Mouse (Mus musculus) liver, embryonic 14.5 days (tissue): ENCODE measurements around the gene Adamtsl5. TPM values are rescaled to one million over a fixed set of nuclear protein-coding genes. Genes with fewer than 3 reads are reported as not detected.

Experiments used
- ATAC-seq: fragments of 200-750 bp; cut with Nextera tagmentation; 2 replicates; pipeline ENCODE4 v1.8.0; 2017; ENCODE audit warnings: moderate number of reproducible peaks, mild to moderate bottlenecking, moderate library complexity; ENCODE audit not compliant: insufficient read depth
- DNase-seq, 3 experiments: peaks; one replicate each; pipeline ENCODE4 v3.0.0-alpha.2; 2012 to 2013; ENCODE audit warnings: low read depth in 3 of 3, low spot score in 3 of 3
- H3K27ac ChIP-seq: fragments of 300-500 bp; sonication (generic); 2 replicates; pipeline ENCODE4 v1.5.1; 2014; ENCODE audit warnings: moderate library complexity, mild to moderate bottlenecking, control low read depth, inconsistent platforms
- H3K27me3 ChIP-seq: fragments of 300-500 bp; sonication (generic); 2 replicates; pipeline ENCODE4 v1.6.1; 2014; ENCODE audit warnings: mild to moderate bottlenecking, low read length, moderate library complexity; ENCODE audit not compliant: control insufficient read depth, insufficient read depth
- H3K36me3 ChIP-seq: fragments of 300-500 bp; sonication (generic); replicated peaks from 2 replicates; pipeline ENCODE4 v1.6.1; 2014; ENCODE audit warnings: low read depth; ENCODE audit not compliant: control insufficient read depth, insufficient read depth
- H3K4me1 ChIP-seq, 2 experiments: fragments of 200-500 bp in 1 of 2; fragments of 300-500 bp in 1 of 2; sonication (generic) in 1 of 2; replicated peaks; 2 replicates each; pipeline ENCODE4 v1.6.1; 2012 to 2014; ENCODE audit warnings: antibody characterized with exemption in 1 of 2, inconsistent platforms in 1 of 2, low read length in 1 of 2; ENCODE audit not compliant: control insufficient read depth in 2 of 2, insufficient read depth in 2 of 2
- H3K4me2 ChIP-seq: fragments of 300-500 bp; sonication (generic); 2 replicates; pipeline ENCODE4 v1.6.1; 2014; ENCODE audit warnings: low read depth, mild to moderate bottlenecking, control low read depth, moderate library complexity
- H3K4me3 ChIP-seq, 2 experiments: fragments of 200-500 bp in 1 of 2; fragments of 300-500 bp in 1 of 2; sonication (generic) in 1 of 2; 2 replicates each; pipeline ENCODE4 v1.5.1; 2012 to 2014; ENCODE audit warnings: low read depth in 2 of 2, low read length in 2 of 2, mild to moderate bottlenecking in 2 of 2, control low read depth in 1 of 2, inconsistent platforms in 1 of 2, moderate library complexity in 1 of 2; ENCODE audit not compliant: insufficient read depth in 1 of 2
- H3K9ac ChIP-seq: fragments of 300-500 bp; sonication (generic); replicated peaks from 2 replicates; pipeline ENCODE4 v1.6.1; 2014; ENCODE audit warnings: mild to moderate bottlenecking, control low read depth, moderate library complexity
- H3K9me3 ChIP-seq: fragments of 300-500 bp; sonication (generic); 2 replicates; pipeline ENCODE4 v1.6.1; 2016; ENCODE audit warnings: low read length, mixed read lengths; ENCODE audit not compliant: control insufficient read depth
- CTCF ChIP-seq: IDR thresholded peaks from 2 replicates; pipeline ENCODE4 v1.5.1; 2016; ENCODE audit warnings: antibody characterized with exemption, low read depth, control low read depth
- EP300 ChIP-seq: IDR thresholded peaks from 2 replicates; pipeline ENCODE4 v1.6.1; 2016; ENCODE audit warnings: antibody characterized with exemption, low read depth
- WGBS: fragments of 180-500 bp; shearing (Covaris S2); extraction: QIAGEN DNeasy Blood & Tissue Kit; methylation state at CpG from one replicate; pipeline ENCODE4 v1.1.7; 2014; ENCODE audit not compliant: insufficient replicate concordance; 5-methylcytosine and 5-hydroxymethylcytosine counted together
- polyA plus RNA-seq, 2 experiments: library from polyadenylated mRNA; depleted of rRNA in 1 of 2; stranded (reverse) in 1 of 2; unstranded in 1 of 2; fragments of >200 nt; fragmentation: Nextera tagmentation in 1 of 2; extraction: Ambion mirVana in 1 of 2; gene quantifications; 2 replicates each; pipeline versions ENCODE4 v1.2.1 to v1.2.3; 2012 to 2014

Adamtsl5 gene
- polyA plus RNA-seq (2012; rRNA removed): 1.9 and 2.1 TPM in 2 replicates
- polyA plus RNA-seq (2014; fragmentation: Nextera tagmentation; extraction: Ambion mirVana): 1.3 TPM in 2 replicates

DNA sequence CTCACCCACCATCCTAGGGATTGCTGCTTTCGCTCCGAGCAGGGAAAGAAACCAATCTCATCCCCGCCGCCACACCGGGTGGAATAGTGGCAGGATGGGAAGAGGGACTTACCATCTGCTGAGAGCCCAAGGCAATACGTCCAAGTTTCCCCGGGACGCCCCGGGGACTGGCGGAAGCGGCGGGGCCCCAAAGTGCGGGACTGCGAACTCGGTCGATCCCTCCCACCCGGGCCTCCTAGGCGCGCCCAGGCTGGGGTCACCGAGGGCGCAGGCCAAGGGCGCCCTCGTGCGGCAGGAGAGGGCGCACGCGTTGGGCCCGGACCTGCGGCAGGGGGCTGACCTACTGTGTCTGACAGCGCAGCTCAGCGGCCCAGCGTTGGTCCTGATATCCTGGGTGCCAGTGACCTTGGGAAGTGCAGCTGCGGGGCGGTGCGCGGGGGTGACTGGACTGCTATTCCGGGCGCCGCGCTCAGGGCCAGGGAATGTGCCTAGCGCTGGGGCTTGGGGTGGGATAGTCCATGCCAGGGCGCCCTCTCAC lies at the start of gene Adamtsl5:
Gene Adamtsl5, minus strand, starts transcription at position 169 of the 538 bp plus-strand sequence.
- ATAC-seq: 0 out of 2 replicates have a peak, but pooled peaks have one; percentile 7

GRCm38 (mm10) chr10:80397524-80398173 lies 49.4 kb upstream of the Adamtsl5 start:
- peaks cover 27% of the 10 kb centered on the region for H3K36me3 ChIP-seq
- DNase-seq (no peak), ATAC-seq (no peak)
- WGBS: 42% methylated on average over 8 of the region's 8 CpGs
- H3K9me3 ChIP-seq: no peaks in the 10 kb centered on the region
- no peaks in the 10 kb centered on the region for H3K27me3 ChIP-seq
- H3K9ac ChIP-seq: peak overlapping the region; percentile 88
- H3K4me2 ChIP-seq: peak overlapping the region; percentile 99
- peak overlapping the region; percentile 50 to 90 for H3K4me3 ChIP-seq
- peak overlapping the region; percentile 97 for H3K27ac ChIP-seq
- peaks cover 17 to 19% of the 10 kb centered on the region in 2 experiments for H3K4me1 ChIP-seq
- TF ChIP-seq EP300: no peak
- TF ChIP-seq CTCF: no peak

More for the DNA sequence above, at the start of gene Adamtsl5:
- peak in 1 of 3 experiments; percentile 55 for DNase-seq
- Histone ChIP-seq H3K4me3 (peak within 1 kb of the TSS; percentile 48 to 62), H3K9ac (peak within 1 kb of the TSS; percentile 34; the same call in 1 of the 2 replicates), H3K27ac (no peak within 1 kb of the TSS), H3K36me3 (no peaks in the 10 kb centered on the region), H3K27me3 (peaks cover 43% of the 10 kb centered on the region), H3K4me2 (peak within 1 kb of the TSS; percentile 61), H3K9me3 (no peaks in the 10 kb centered on the region), H3K4me1 (peaks cover 21 to 29% of the 10 kb centered on the region in 2 experiments)
- TF ChIP-seq EP300: no peak
- TF ChIP-seq CTCF: peak; percentile 87
- WGBS: 1% methylated on average over 42 of the region's 42 CpGs

DNA sequence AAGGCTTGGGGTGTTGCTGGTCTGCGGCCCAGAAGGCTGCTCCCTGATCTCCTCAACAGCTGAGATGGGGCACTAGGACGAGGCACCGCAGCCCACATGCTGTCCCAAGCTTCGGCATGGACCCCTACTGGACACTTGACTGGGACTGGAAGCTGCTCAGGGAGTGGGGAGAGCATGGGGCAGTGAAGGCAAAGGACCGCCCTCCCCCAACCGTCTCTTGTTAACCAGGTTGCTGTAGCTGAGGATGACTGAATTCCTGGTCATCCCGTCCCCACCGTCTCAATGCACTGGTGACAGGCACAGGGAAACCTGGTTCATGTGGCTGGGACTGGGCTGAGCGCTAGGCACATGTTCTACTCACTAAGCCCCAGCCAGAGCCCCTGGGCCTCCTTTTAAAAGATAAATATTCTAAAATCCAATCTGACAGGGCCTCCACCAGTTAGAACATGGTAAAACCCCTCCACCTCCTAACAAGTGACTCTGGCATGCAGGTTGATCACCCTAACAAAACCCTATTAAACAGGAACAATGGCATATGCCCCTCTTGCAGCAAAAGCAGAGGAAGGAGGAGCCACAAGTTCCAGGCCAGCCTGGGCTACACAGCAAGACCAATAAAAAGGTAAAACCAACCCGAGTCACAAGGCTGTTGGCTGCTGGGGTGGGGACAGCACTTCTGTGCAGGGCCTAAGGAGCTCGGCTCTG lies 48.8 kb upstream of the Adamtsl5 start:
- peak overlapping the region; percentile 88 for H3K9ac ChIP-seq
- DNase-seq: no peak
- ATAC-seq: no peak
- WGBS: 71% methylated on average over 11 of the region's 11 CpGs
- H3K36me3 ChIP-seq: peaks cover 30% of the 10 kb centered on the region
- H3K9me3 ChIP-seq: no peaks in the 10 kb centered on the region
- peaks cover 17 to 19% of the 10 kb centered on the region in 2 experiments for H3K4me1 ChIP-seq
- H3K4me2 ChIP-seq: peak overlapping the region; percentile 99
- H3K27ac ChIP-seq: peak overlapping the region; percentile 97
- no peak for TF ChIP-seq EP300
- no peak for TF ChIP-seq CTCF
- no peaks in the 10 kb centered on the region for H3K27me3 ChIP-seq
- H3K4me3 ChIP-seq: peak overlapping the region in 1 of 2 experiments; percentile 90; a peak in 2 of 4 replicates

DNA sequence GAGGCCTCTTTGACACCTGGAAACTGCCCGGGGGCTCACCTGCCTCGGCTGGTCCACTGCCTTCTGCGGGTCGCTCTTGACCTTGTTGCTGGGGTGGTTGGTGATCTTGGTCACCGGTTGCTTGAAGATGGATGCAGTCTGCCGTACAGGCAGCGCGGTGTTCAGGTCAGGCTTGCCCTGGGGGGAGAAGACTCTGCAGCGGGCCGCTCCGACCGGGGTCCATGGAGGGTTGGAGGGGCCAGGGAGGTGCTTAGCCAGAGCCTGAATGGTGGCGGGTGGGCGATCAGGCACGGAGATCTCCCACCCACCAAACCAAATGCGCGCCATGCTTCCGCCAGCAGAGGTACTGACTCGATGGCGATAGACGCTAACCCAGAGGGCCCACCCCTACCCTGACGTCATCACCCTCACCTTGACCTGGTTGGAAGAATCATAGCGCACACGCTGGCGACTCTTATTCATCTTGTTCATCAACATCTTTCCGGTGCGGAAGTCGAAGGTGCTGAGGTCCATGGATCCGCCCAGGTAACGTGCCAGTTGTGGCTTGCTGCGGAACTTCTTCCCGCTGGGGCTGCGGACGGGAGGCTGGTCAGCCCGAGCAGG lies 46.9 kb upstream of the Adamtsl5 start:
- DNase-seq (no peak), ATAC-seq (no peak)
- H3K4me3 ChIP-seq: no peak overlapping the region
- 91% methylated on average over 35 of the region's 35 CpGs for WGBS
- H3K27ac ChIP-seq: no peak overlapping the region
- TF ChIP-seq CTCF (no peak), EP300 (no peak)
- H3K4me1 ChIP-seq: peaks cover 11 to 15% of the 10 kb centered on the region in 2 experiments
- no peaks in the 10 kb centered on the region for H3K9me3 ChIP-seq
- H3K9ac ChIP-seq: no peak overlapping the region
- peaks cover 33% of the 10 kb centered on the region for H3K36me3 ChIP-seq
- H3K4me2 ChIP-seq: no peak overlapping the region
- H3K27me3 ChIP-seq: no peaks in the 10 kb centered on the region
